Mouse (Mus musculus): ENCODE data around the gene Gpatch8.

Gene Gpatch8

DNA sequence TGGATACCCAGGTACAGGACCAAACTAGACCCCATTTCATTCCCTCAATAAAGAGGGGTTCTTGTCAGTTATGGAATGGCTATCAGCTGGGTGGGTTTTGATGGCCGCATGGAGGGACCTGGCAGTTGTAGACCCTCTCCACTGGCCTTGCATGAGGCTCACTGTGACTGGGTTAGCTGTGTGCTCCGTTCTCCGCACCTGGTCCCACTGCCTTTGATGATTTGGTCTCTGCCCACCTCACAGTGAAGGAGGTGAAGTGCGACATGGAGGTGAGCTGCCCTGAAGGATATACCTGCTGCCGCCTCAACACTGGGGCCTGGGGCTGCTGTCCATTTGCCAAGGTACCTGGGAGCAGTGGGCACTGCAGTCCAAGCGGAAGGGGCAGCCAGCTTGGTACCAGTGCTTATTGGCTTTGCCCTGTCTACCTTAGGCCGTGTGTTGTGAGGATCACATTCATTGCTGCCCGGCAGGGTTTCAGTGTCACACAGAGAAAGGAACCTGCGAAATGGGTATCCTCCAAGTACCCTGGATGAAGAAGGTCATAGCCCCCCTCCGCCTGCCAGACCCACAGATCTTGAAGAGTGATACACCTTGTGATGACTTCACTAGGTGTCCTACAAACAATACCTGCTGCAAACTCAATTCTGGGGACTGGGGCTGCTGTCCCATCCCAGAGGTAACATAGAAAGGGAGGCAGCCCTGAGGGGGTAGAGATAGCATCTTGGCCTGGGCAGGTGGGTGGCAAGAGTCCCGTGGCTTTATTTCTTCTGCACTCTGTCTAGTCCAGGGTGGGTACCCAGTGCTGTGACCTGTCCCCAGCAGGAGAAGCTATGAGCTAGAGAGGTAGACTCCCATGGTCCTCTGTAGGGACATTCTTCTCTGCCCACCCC lies 121.1 kb downstream of the Gpatch8 start:
- no peak for DNase-seq (ENCODE audit: low read depth, low spot score)

DNA sequence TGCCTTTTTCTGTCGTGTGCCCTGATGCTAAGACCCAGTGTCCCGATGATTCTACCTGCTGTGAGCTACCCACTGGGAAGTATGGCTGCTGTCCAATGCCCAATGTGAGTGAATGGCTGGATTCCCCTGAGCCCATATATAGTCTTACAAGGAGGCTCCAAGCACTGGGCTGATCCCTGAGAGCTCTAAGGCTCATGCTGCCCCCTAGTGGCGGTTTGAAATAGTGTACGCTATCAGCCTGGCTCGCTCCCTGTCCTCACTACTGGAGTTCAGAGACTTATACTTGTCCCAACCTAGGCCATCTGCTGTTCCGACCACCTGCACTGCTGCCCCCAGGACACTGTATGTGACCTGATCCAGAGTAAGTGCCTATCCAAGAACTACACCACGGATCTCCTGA lies 121.8 kb downstream of the Gpatch8 start:
- peak; percentile 90 for DNase-seq (ENCODE audit: low read depth, low spot score)

DNA sequence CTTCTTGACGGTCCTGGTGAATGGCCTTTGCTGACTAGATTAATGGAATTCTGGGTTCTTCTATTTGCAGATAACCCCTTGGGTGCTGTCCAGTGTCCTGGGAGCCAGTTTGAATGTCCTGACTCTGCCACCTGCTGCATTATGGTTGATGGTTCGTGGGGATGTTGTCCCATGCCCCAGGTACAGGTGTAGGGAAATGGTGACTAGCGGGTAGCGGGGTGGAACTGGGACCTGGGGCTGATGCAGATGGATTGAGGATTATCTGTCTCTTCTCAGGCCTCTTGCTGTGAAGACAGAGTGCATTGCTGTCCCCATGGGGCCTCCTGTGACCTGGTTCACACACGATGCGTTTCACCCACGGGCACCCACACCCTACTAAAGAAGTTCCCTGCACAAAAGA lies 122.3 kb downstream of the Gpatch8 start:
- DNase-seq (ENCODE audit: low read depth, low spot score): no peak

- no peak for DNase-seq (ENCODE audit: low read depth, low spot score)
Measured at GRCm38 (mm10) chr11:102432896-102433295, 123.3 kb downstream of the Gpatch8 start.

DNA sequence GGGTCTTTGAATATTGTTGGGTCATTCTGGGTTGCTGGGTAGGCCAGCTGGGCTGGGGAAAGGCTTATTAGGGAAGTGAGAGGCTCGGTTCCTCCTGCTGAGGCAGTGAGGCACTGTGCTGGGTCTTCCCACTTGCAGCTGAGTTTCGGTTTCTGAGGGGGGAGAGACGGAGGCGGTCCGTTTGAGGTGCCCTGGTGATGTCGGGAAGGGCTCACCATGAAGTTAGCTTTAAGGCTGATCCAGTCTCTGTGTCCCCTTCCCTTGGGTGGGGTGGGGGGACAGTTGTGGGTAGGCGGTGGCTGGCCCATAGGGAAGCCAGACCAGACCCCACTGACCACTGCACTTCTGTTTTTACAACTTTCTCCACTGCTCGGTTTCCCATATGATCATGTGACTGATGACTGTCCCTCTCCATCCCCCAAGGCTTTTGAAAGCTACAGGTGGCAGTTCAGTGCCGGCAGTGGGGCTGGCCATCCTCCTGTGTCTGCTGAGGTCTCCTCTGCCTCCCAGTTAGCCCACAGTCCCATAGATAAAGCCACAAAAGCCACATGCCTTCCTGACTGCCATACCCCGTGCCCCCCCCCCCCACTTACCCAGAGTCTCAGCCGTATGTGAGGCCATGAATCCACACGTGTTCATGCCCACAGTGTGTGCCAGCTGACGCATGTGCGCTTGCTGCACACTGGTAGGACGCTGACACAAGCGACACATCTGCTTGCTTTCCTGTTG lies 123.9 kb downstream of the Gpatch8 start:
- no peak for DNase-seq (ENCODE audit: low read depth, low spot score)

GRCm38 (mm10) chr11:102431728-102432114 lies 124.5 kb downstream of the Gpatch8 start:
- DNase-seq (ENCODE audit: low read depth, low spot score): no peak

DNA sequence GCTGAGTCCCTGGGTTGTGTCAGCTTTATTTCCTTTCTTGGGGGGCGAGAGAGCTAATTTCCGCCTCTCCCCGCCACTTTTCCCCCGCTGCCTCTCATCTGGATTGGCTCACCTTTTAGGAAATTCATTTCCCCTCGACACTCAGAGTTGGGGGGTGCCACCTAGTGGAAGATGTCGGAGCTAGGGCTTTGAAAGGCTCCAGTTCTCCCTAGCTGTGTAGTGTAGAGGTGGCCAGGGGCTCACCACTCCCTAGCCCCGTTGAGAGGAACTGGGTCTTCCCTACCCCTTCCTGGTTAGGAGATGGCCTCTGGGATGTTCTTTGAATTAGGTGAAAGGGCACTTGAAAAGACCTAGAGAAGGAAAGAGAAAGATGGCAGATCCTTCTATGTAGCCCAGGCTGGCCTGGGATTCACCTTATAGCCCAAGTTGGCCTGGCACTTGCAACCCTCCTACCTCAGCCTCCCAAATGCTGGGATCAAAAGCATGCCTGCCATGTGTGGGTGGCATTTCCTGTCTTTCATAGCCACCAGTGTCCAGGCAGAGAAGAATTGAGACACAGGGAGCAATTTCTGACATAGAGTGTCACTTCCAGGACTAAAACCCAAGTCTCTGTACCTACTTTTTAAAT lies 125.1 kb downstream of the Gpatch8 start:
- DNase-seq (ENCODE audit: low read depth, low spot score): peak; percentile 81

- DNase-seq (ENCODE audit: low read depth, low spot score): peak; percentile 93
Measured at GRCm38 (mm10) chr11:102430121-102431017, 125.8 kb downstream of the Gpatch8 start, which contains the start of gene Grn. Gene Grn, plus strand, starts transcription at chr11:102430315.

DNA sequence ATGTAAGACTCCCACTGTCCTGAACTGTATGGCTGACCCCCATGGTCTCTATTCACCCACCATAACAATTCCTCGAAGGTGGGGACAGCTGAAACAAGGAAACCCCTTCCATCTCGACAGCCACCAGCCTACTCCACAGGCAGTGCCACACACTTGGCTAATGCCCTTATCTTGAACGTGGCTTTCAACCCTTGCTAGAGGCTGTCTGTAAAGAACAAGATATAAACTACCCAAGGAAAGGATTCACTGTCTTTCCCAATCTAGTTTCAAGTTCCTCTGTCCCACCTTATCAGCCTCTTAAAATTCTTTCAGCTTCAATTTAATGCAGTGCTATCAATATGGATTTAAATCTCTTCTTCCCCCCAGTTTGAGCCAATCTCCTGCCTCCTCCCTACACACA lies 126.6 kb downstream of the Gpatch8 start:
- DNase-seq (ENCODE audit: low read depth, low spot score): no peak

- DNase-seq (ENCODE audit: low read depth, low spot score): no peak
Measured at GRCm38 (mm10) chr11:102428981-102429540, 127.1 kb downstream of the Gpatch8 start.

Data from forelimb bud, embryonic 11.5 days (tissue).